Mouse (Mus musculus): ENCODE measurements at regions not wholly inside any gene's neighbourhood (a gene's known extent, or its start where the extent isn't known, plus 50 kb on each side); places are given as distances from the start of the nearest gene placed in this dataset.

- no peaks in the 10 kb centered on the region for H3K27me3 ChIP-seq (ENCODE audit: control insufficient read depth in 1 of 2, insufficient read depth in 2 of 2, low read length in 2 of 2)
- H3K9me3 ChIP-seq (replicated peaks; ENCODE audit: insufficient read depth, low read length) = no peaks in the 10 kb centered on the region
- no peaks in the 10 kb centered on the region for H3K79me2 ChIP-seq (ENCODE audit: control insufficient read depth, insufficient read depth, low read length, poor library complexity)
- TF ChIP-seq MAX (IDR thresholded peaks at IDR 0.05; ENCODE audit: low read length) = no peak
- TF ChIP-seq SIN3A (IDR thresholded peaks at IDR 0.05; ENCODE audit: low read length) = no peak
- TF ChIP-seq TAL1 (IDR thresholded peaks at IDR 0.05; ENCODE audit: low read length) = no peak
- no peak for TF ChIP-seq ETS1 (IDR thresholded peaks at IDR 0.05; ENCODE audit: low read depth, low read length)
- no peak for TF ChIP-seq ELF1 (IDR thresholded peaks at IDR 0.05; ENCODE audit: low read depth, low read length)
- TF ChIP-seq MXI1 (IDR thresholded peaks at IDR 0.05; ENCODE audit: low read depth, low read length) = no peak
- TF ChIP-seq POLR2AphosphoS5 (IDR thresholded peaks at IDR 0.05; ENCODE audit: borderline replicate concordance, low read depth, low read length) = no peak
- TF ChIP-seq GATA1 (IDR thresholded peaks at IDR 0.05; ENCODE audit: low read depth, low read length) = no peak
- no peak for TF ChIP-seq MAZ (IDR thresholded peaks at IDR 0.05; ENCODE audit: low read depth, low read length)
- TF ChIP-seq NELFE (IDR thresholded peaks at IDR 0.05; ENCODE audit: low read depth, low read length) = no peak
- TF ChIP-seq POLR2A (IDR thresholded peaks at IDR 0.05; ENCODE audit: control insufficient read depth in 1 of 2, insufficient read depth in 1 of 2, low read depth in 1 of 2, low read length in 2 of 2, poor library complexity in 1 of 2) = no peak
- no peak for TF ChIP-seq ZKSCAN1 (IDR thresholded peaks at IDR 0.05; ENCODE audit: low read depth, low read length)
- no peak for TF ChIP-seq TBP (IDR thresholded peaks at IDR 0.05; ENCODE audit: low read depth, low read length)
- TF ChIP-seq BHLHE40 (IDR thresholded peaks at IDR 0.05; ENCODE audit: borderline replicate concordance, low read depth, low read length) = no peak
- TF ChIP-seq ZMIZ1 (IDR thresholded peaks at IDR 0.05; ENCODE audit: low read depth, low read length) = no peak
- H3K27ac ChIP-seq (ENCODE audit: control insufficient read depth, low read depth, low read length) = no peak overlapping the region
- H3K36me3 ChIP-seq (ENCODE audit: control insufficient read depth in 1 of 2, insufficient read depth in 2 of 2, low read length in 2 of 2) = no peaks in the 10 kb centered on the region
- H3K4me3 ChIP-seq (ENCODE audit: control insufficient read depth in 1 of 2, insufficient read depth in 1 of 2, low read depth in 2 of 2, low read length in 2 of 2) = no peak overlapping the region
- no peaks in the 10 kb centered on the region; a peak in 1 of 4 replicates for H3K4me1 ChIP-seq (ENCODE audit: control insufficient read depth in 1 of 2, insufficient read depth in 2 of 2, low read length in 2 of 2)
- no peak for DNase-seq (ENCODE audit: low read depth, low spot score)
- no peak overlapping the region for H3K9ac ChIP-seq (ENCODE audit: control insufficient read depth, low read depth, low read length, poor library complexity, severe bottlenecking)
These were observed 153.5 kb upstream of the Trib2 start for GRCm38 (mm10) chr12:15970262-15970661.

GRCm38 (mm10) chr12:15967550-15968102 is 150.9 kb upstream of the Trib2 start:
- DNase-seq (ENCODE audit: low read depth, low spot score) = peak; percentile 10
- Histone ChIP-seq H3K36me3 (ENCODE audit: control insufficient read depth in 1 of 2, insufficient read depth in 2 of 2, low read length in 2 of 2) (no peaks in the 10 kb centered on the region), H3K4me1 (ENCODE audit: control insufficient read depth in 1 of 2, insufficient read depth in 2 of 2, low read length in 2 of 2) (no peaks in the 10 kb centered on the region; a peak in 1 of 4 replicates), H3K79me2 (ENCODE audit: control insufficient read depth, insufficient read depth, low read length, poor library complexity) (no peaks in the 10 kb centered on the region), H3K4me3 (ENCODE audit: control insufficient read depth in 1 of 2, insufficient read depth in 1 of 2, low read depth in 2 of 2, low read length in 2 of 2) (no peak overlapping the region), H3K9me3 (replicated peaks; ENCODE audit: insufficient read depth, low read length) (no peaks in the 10 kb centered on the region), H3K9ac (ENCODE audit: control insufficient read depth, low read depth, low read length, poor library complexity, severe bottlenecking) (no peak overlapping the region), H3K27me3 (ENCODE audit: control insufficient read depth in 1 of 2, insufficient read depth in 2 of 2, low read length in 2 of 2) (no peaks in the 10 kb centered on the region), H3K27ac (ENCODE audit: control insufficient read depth, low read depth, low read length) (no peak overlapping the region)
- no peak for TF ChIP-seq SMC3 (IDR thresholded peaks at IDR 0.05; ENCODE audit: low read depth, low read length)
- TF ChIP-seq USF1 (IDR thresholded peaks at IDR 0.05; ENCODE audit: low read depth, low read length) = no peak
- no peak for TF ChIP-seq ZC3H11A (IDR thresholded peaks at IDR 0.05; ENCODE audit: low read depth, low read length)
- no peak for TF ChIP-seq POLR2AphosphoS2 (IDR thresholded peaks at IDR 0.05; ENCODE audit: low read length)
- TF ChIP-seq ETS1 (IDR thresholded peaks at IDR 0.05; ENCODE audit: low read depth, low read length) = no peak
- TF ChIP-seq RCOR1 (IDR thresholded peaks at IDR 0.05; ENCODE audit: low read depth, low read length) = no peak
- TF ChIP-seq EP300 (IDR thresholded peaks at IDR 0.05; ENCODE audit: low read depth in 1 of 2, low read length in 2 of 2) = no peak
- TF ChIP-seq ZKSCAN1 (IDR thresholded peaks at IDR 0.05; ENCODE audit: low read depth, low read length) = no peak
- TF ChIP-seq GATA1 (IDR thresholded peaks at IDR 0.05; ENCODE audit: low read depth, low read length) = no peak
- no peak for TF ChIP-seq CTCF (IDR thresholded peaks at IDR 0.05 in 2 of 3, conservative IDR thresholded peaks at IDR 0.05 in 1 of 3; ENCODE audit: control insufficient read depth in 1 of 3, insufficient read depth in 1 of 3, low read depth in 2 of 3, low read length in 3 of 3, poor library complexity in 1 of 3, severe bottlenecking in 1 of 3)
- TF ChIP-seq TAL1 (IDR thresholded peaks at IDR 0.05; ENCODE audit: low read length) = no peak
- no peak for TF ChIP-seq NRF1 (IDR thresholded peaks at IDR 0.05; ENCODE audit: insufficient read depth, low read depth, low read length, poor library complexity, severe bottlenecking)
- TF ChIP-seq MAX (IDR thresholded peaks at IDR 0.05; ENCODE audit: low read length) = no peak

All from MEL (cell line).